Mouse (Mus musculus) gastrocnemius, postnatal 25 days (tissue): ENCODE data around the gene Fxyd6. TPM values are rescaled to one million over a fixed set of nuclear protein-coding genes. Genes with fewer than 3 reads are reported as not detected.

Experiments used
- DNase-seq: peaks from one replicate; pipeline ENCODE4 v3.0.0; 2022
- total RNA-seq, 2 experiments: library from RNA; stranded (reverse); gene quantifications; 1 replicate in 1 of 2; 2 replicates in 1 of 2; pipeline ENCODE4 v1.2.3; 2021

Fxyd6 gene
- total RNA-seq, 2 experiments from 2014 or later: 27.5 to 31.2 TPM

DNA sequence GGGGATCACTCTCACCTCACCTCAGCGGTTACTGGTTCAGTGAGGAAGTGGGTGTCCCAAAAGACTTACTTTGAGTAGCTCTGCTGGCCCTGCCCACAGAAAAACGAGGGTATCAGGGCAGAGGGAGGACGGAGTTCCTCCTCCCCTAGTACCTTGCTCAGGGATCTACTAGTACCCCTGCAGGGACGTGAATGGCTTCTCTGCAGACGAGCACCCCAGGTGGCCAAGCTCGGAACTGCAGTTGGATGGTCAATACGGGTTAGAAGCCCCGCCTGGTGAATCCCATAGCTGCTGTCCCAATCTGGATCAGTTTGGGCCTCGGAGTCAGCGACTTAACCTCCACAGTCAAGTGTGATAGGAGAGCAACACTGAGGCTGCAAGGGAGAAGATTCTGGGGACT is 42.3 kb downstream of the Fxyd6 start:
- DNase-seq: peak; percentile 64

DNA sequence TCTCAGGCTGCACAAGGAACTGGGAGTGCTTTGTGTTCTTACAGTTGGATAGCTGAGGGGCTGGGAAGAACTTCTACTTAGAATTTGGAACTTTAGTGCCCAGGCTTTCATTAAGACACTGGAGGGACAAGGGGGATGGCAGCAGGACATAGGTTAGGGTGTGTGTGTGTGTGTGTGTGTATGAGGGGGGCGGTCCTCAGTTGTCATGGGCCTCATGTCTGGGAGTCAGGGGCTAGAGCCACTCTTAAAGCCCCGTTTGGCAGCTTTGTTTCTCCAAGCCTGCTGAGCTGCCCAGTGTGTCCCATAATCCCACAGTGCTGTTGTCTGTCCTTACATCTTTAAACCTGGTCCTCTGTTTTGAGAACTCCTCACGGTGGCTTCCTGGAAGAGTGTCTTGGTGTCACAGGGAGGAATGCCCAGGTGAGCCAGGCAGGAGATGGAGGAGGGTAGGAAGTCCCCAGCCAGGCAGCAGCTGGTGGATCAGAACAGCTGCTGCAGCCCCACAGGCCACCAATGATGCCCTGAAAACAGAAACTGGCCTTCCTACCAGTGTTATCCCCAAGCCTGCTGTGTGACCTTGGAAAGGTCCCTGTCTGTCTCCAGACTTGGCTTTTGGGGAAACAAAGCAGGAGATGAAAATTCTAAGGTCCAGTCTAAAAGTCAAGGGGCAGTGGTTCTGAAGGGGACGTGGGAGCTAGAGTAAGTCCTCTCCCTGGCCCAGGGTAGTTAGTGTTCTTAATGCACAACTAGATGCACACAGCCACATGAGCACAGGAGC is 42.9 kb downstream of the Fxyd6 start:
- DNase-seq: no peak

DNA sequence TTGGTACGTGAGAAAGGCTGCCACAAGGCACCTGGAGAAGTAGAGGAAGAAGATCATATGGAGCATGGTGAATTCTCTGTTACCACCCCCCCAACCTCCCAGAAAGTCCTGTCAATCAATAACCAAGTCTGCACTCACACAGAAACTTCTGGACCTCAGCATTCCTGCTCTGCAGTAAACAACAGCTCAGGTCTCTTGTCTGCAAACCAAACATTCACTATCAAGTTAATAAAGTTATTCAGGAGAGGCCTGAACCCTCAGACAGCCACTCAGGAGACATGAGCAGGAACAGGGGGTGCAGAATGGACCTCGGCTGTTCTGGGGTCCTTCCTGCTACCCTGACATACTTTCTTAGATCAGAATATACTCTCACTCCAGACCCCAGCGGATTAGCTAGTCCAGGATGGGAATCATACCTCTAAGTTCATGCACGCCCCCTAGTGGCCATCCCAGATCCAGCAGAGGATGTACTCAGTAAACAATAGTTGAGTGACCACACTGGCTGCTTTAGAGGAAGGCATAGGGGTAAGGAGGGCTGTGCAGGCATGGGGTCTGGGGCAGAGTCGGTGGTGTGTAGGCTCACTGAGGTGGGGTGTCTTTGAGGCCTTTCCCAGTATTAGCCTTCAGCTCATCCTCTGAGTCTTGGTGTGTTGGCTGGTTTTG is 43.6 kb downstream of the Fxyd6 start:
- DNase-seq: no peak

- no peak for DNase-seq
These were observed 45.9 kb downstream of the Fxyd6 start for GRCm38 (mm10) chr9:45415912-45416311.

- no peak for DNase-seq
These were observed 47.3 kb downstream of the Fxyd6 start for GRCm38 (mm10) chr9:45417245-45417644.

DNA sequence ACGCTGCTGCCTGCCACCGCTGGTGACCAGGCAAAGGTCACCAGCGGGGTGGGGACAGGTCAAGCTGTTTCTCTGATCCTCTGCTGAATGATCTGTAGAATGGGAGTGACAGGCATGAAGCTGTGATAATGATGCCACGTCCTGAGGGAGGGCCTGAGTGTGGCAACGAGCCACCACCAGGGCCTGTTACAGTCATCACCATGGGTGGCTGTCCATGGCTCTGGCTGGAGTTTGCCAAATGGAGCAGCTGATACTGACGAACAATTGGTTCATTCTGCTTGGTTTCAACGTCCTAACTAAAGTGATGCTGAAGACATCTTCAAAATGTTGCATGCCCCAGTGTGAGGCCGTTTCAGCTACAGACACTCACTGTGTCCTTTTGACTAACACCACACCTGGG is 48.3 kb downstream of the Fxyd6 start:
- no peak for DNase-seq

- no peak for DNase-seq
These were observed 51.2 kb downstream of the Fxyd6 start for GRCm38 (mm10) chr9:45421209-45421608.

DNA sequence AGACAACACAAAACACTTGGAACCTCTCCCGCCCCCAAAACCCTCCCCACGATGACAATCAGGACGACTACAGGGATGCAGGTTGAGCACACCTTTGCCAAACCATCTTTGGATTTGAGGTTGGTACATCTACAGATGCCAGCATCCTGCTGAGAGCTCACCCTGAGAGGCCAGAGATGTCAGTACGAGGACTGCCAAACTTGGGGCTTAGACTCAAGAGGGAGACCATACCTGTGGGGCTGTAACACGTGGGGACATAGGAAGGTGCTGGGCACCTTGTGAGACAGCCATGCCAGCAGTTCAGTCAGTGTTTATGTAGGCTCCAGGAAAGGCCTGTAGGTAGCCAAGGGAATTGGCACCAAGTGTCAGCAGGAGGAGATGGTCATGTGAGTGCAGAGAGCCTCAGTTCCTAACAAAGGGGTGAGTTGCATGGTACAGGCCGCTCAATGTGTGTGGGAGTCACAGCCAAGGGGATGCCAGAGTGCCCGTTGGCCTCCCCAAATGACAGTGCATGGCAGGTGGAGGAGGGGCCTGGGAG is 52.8 kb downstream of the Fxyd6 start:
- no peak for DNase-seq

DNA sequence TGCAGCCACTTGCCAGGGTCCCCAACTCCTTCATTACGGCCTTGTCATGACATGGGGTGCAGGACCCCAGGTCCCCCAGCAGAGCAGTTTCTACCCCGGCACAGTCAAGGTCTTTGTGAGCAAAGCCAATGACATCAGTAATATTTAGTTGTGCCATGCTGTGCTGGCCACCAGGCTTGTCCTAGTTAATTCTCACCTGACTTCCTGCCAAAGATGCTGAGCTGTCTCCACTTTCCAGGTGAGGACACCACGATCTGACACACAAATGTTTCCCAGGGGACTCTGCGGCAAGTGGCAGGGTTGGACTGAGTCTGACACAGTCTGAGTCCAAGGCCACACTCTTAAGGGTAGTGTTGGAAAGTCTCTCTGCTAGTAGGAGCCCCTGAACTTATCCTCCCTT is 56.5 kb downstream of the Fxyd6 start, which contains the start of gene Dscaml1:
Gene Dscaml1, plus strand, starts transcription at position 173 of the 400 bp plus-strand sequence.
- no peak for DNase-seq

DNA sequence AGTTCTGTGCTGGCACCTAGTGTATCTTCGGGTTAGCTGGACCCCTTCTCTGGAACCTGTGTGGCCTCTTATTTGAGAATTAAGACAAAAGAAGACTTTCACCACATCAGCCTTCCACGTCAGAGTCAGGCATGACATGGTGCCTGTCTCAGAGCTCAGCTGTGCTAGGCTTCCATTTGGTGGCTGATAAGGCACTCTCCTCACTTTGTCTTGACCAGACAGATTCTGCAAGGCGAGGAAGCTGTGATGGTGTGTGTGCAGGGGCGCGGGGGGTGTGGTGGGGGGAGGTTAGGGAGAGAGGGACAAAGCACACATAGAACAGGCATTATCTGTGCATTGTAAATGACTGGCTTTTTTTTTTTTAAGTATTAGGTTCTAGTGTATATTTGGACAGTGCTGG is 59.4 kb downstream of the Fxyd6 start:
- no peak for DNase-seq

DNA sequence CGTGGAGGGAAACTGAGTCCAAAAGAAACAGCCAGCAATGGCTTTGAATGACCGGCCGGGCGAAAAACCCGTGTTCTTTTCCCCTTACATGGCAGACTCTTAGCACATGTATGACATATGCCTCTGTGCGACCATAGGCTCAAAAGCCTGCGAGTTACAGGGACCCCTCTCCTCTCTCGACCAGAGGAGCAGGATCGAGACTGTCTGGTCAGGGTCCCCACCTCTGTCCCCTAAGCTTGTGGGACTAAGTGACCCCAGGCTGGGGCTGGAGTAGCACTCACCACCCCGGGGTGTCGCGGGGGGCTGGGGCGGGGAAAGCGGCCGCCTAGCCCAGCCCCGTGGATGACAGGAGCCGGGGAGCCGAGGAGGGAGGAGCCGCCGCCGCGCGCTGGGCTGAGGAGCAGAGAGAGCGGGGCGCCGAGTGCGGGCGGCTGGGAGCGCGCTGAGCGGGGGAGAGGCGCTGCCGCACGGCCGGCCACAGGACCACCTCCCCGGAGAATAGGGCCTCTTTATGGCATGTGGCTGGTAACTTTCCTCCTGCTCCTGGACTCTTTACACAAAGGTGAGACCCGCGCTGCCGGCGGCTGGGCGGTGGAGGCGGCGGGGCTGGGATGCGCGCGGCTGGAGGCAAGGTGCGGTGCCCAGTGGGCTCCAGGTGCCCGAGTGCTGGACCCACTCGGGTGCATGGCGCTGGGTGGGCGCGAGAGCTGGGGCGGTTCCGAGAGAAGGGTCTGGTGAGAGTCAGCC is 60.1 kb downstream of the Fxyd6 start:
- DNase-seq: no peak

GRCm38 (mm10) chr9:45430698-45430959 is 60.6 kb downstream of the Fxyd6 start:
- no peak for DNase-seq

DNA sequence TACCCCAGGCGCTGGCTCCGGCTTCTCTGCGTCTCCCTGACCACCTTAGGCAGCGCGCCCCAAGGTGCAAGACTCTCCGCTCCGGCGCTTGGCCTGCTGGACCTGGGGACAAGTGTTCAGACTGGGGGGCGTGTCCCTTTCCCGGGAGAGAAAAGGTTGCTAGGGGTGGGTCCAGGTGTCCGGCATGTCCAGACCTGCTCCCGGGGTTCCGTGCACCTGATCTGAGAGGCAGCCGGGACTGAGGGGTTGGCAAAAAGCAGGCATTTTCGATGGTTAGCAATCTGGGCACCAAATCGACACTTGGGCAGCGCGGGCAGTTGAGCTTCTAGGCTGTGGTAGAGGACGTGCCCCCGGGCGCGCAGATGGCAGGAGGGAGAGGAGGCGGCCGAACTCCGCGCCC is 61.2 kb downstream of the Fxyd6 start:
- DNase-seq: no peak

DNA sequence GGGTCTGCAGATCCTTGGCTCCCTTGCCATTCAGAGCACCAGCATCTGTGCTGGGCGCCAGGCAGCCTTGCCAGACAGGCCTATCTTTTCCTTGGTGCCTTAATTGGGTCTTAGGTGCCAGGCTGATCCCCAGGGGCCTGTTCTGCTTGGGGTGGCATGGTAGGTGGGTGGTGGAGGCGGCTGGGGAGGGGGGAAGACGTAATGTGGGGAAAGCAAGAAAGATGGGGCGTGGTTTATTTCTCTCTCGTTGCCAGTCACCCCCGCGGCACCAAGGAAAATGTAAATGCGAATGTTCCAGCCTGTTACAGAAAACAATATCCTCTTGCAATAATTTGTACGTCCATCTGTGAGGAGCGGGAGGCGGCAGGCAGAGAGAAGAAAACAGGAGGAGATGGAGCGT is 62.7 kb downstream of the Fxyd6 start:
- DNase-seq: no peak

DNA sequence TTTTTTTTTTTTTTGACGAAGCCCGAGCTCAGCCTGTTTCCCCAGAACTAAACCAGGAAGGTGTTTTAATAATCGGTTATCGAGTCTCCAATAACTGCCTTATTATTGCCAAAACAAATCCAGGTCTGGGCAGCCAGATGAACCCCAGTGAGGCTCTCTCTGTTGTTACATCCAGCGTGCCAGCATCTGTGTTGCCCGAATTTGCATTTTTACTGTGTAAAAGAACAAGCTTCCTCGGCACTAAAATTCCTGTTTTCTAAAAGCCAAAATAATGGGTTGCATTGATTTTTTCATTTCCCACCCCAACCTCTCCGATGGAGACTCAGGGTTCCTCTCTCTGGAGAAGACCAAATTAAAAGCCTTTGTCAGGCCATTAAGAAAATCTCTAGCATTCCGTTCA is 63.1 kb downstream of the Fxyd6 start:
- DNase-seq: no peak

GRCm38 (mm10) chr9:45434171-45434570 is 64.2 kb downstream of the Fxyd6 start:
- no peak for DNase-seq

DNA sequence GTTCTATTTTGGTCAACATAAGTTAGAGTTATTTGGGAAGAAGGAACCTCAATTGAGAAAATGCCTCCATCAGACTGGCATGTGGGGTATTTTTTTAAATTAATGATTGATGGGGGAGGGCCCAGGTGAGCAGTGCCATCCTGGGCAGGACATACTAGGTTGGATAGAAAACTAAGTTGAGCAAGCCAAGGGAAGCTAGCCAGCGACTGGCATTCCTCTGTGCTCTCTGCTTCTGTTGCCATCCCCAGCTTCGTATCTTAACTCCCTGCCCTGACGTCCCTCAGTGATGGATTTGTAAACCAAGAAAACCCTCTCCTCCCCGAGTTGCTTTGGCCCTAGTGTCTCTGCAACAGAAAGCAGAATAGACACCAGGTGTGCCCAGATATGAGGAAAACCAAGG is 69.0 kb downstream of the Fxyd6 start:
- no peak for DNase-seq

DNA sequence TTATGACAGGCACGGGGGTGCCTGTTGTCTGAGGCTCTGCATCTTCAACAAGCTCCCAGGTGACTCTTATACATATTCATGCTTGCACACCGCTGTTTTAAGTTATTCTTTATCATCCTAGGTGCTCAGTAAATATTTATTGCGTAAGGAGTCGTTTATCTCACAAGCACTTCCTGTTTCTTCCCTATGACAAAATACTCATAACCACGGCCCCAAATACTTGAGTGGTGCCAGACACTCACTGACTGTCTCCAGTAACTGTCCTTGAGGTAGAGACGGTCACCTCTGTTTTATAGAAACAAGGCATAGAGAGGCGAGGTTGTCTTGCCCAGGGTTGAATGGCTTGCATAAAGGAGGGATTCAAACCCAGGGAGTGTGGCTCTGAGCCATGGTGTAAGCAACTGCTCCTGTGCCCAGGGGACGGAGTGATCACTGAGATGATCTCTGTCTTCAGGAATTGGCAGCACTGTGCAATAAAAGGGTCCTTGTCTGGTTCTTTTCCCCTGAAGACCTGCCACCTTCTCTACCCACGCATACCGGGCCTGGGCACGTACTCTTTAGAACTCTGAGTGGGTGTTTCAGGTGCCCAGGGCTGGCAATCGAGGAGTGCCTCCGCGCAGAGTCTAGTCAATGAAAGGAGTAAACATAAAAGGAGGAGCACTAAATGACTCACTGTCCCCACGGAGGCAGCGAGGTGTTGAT is 70.2 kb downstream of the Fxyd6 start:
- DNase-seq: no peak

- DNase-seq: no peak
These were observed 74.3 kb downstream of the Fxyd6 start for GRCm38 (mm10) chr9:45444251-45444798.
